Mouse (Mus musculus) ES-E14 (cell line): ENCODE data around the gene Tnr. TPM values are rescaled to one million over a fixed set of nuclear protein-coding genes. Genes with fewer than 3 reads are reported as not detected.

ENCODE experiments used
- DNase-seq: peaks from one replicate; pipeline ENCODE4 v3.0.0-alpha.2; 2013; ENCODE audit warnings: low read depth, low spot score
- H3K27ac ChIP-seq: 2 replicates; pipeline ENCODE4 v1.5.1; 2012; ENCODE audit warnings: low read depth, mild to moderate bottlenecking, low read length, moderate library complexity, mixed read lengths; ENCODE audit not compliant: poor library complexity, insufficient read depth, severe bottlenecking
- H3K36me3 ChIP-seq: 2 replicates; pipeline ENCODE4 v1.6.1; 2012; ENCODE audit warnings: mild to moderate bottlenecking, low read length, moderate library complexity, mixed read lengths; ENCODE audit not compliant: control insufficient read depth, poor library complexity, insufficient read depth, severe bottlenecking
- H3K4me1 ChIP-seq, 2 experiments: fragments of 150-350 bp in 1 of 2; sonication (generic) in 1 of 2; 2 replicates each; pipeline ENCODE4 v1.6.1; 2012; ENCODE audit warnings: low read length in 2 of 2, mild to moderate bottlenecking in 1 of 2, mixed read lengths in 1 of 2; ENCODE audit not compliant: control insufficient read depth in 2 of 2, insufficient read depth in 2 of 2, poor library complexity in 1 of 2
- H3K4me3 ChIP-seq, 2 experiments: fragments of 150-350 bp in 1 of 2; sonication (generic) in 1 of 2; 2 replicates each; pipeline ENCODE4 v1.5.1; 2012; ENCODE audit warnings: low read length in 2 of 2, low read depth in 1 of 2, mild to moderate bottlenecking in 1 of 2, mixed read lengths in 1 of 2; ENCODE audit not compliant: insufficient read depth in 1 of 2, poor library complexity in 1 of 2, severe bottlenecking in 1 of 2
- H3K9ac ChIP-seq: 2 replicates; pipeline ENCODE4 v1.6.1; 2012; ENCODE audit warnings: low read depth, mild to moderate bottlenecking, low read length, mixed read lengths; ENCODE audit not compliant: poor library complexity, insufficient read depth, severe bottlenecking
- H3K9me3 ChIP-seq: fragments of 150-350 bp; sonication (generic); 2 replicates; pipeline ENCODE4 v1.6.1; 2012; ENCODE audit warnings: low read depth, mild to moderate bottlenecking, low read length; ENCODE audit not compliant: control insufficient read depth, insufficient read depth
- CHD2 ChIP-seq: IDR thresholded peaks from 2 replicates; pipeline ENCODE4 v1.6.1; 2014; ENCODE audit warnings: mild to moderate bottlenecking, low read depth, low read length, inconsistent platforms
- HCFC1 ChIP-seq: IDR thresholded peaks from 2 replicates; pipeline ENCODE4 v1.6.1; 2012; ENCODE audit warnings: low read length, inconsistent platforms, borderline replicate concordance; ENCODE audit not compliant: insufficient read depth
- MAFK ChIP-seq: IDR thresholded peaks from 2 replicates; pipeline ENCODE4 v1.6.1; 2014; ENCODE audit warnings: mild to moderate bottlenecking, low read depth, low read length, inconsistent platforms; ENCODE audit not compliant: insufficient read depth
- ZC3H11A ChIP-seq: IDR thresholded peaks from 2 replicates; pipeline ENCODE4 v1.6.1; 2012; ENCODE audit warnings: low read depth, mild to moderate bottlenecking, inconsistent platforms, low read length, borderline replicate concordance
- ZNF384 ChIP-seq: IDR thresholded peaks from 2 replicates; pipeline ENCODE4 v1.6.1; 2012; ENCODE audit warnings: low read depth, low read length, inconsistent platforms
- in situ Hi-C, 2 experiments: fragments of 600-800 bp; cut with MboI; formaldehyde crosslinking; loops; one replicate each; pipeline ENCODE4 v1.15.1; 2025; ENCODE audit warnings: low sequenced_read_pairs in 2 of 2, inconsistent platforms in 1 of 2; ENCODE audit not compliant: unreplicated experiment in 2 of 2
- total RNA-seq: library from RNA; depleted of rRNA; stranded (reverse); fragments of 300-350 nt; gene quantifications from 2 replicates; pipeline ENCODE4 v1.2.3, GENCODE M21; 2012

Gene Tnr
- total RNA-seq, 1 experiment: not detected

GRCm38 (mm10) chr1:159803711-159804110 lies 280.1 kb downstream of the Tnr start:
- H3K36me3 ChIP-seq: no peaks in the 10 kb centered on the region
- DNase-seq: no peak
- in situ Hi-C loops: no loop called here
- H3K9me3 ChIP-seq: no peaks in the 10 kb centered on the region
- no peak overlapping the region for H3K4me3 ChIP-seq
- H3K4me1 ChIP-seq: no peaks in the 10 kb centered on the region
- TF ChIP-seq MAFK (no peak), HCFC1 (no peak)
- H3K9ac ChIP-seq: no peak overlapping the region
- no peak overlapping the region for H3K27ac ChIP-seq

- Histone ChIP-seq H3K9me3 (no peaks in the 10 kb centered on the region), H3K36me3 (no peaks in the 10 kb centered on the region), H3K4me1 (peaks cover 0 to 10% of the 10 kb centered on the region in 2 experiments; a peak in 1 of 4 replicates), H3K4me3 (no peak overlapping the region), H3K27ac (no peak overlapping the region), H3K9ac (no peak overlapping the region)
- TF ChIP-seq ZNF384: no peak
- no peak for TF ChIP-seq ZC3H11A
- no peak for TF ChIP-seq HCFC1
- TF ChIP-seq MAFK: no peak
- no peak for TF ChIP-seq CHD2
- DNase-seq: no peak
- in situ Hi-C loops: no loop called here
Observed at GRCm38 (mm10) chr1:159809493-159809892, 285.9 kb downstream of the Tnr start.

- in situ Hi-C loops: no loop called here
- Histone ChIP-seq H3K4me1 (peaks cover 0 to 10% of the 10 kb centered on the region in 2 experiments; a peak in 1 of 4 replicates), H3K27ac (no peak overlapping the region), H3K4me3 (no peak overlapping the region), H3K9me3 (no peaks in the 10 kb centered on the region), H3K36me3 (no peaks in the 10 kb centered on the region), H3K9ac (no peak overlapping the region)
- TF ChIP-seq MAFK: peak; percentile 78
- TF ChIP-seq HCFC1: no peak
- DNase-seq: no peak
Observed at GRCm38 (mm10) chr1:159811805-159812204, 288.2 kb downstream of the Tnr start.

DNA sequence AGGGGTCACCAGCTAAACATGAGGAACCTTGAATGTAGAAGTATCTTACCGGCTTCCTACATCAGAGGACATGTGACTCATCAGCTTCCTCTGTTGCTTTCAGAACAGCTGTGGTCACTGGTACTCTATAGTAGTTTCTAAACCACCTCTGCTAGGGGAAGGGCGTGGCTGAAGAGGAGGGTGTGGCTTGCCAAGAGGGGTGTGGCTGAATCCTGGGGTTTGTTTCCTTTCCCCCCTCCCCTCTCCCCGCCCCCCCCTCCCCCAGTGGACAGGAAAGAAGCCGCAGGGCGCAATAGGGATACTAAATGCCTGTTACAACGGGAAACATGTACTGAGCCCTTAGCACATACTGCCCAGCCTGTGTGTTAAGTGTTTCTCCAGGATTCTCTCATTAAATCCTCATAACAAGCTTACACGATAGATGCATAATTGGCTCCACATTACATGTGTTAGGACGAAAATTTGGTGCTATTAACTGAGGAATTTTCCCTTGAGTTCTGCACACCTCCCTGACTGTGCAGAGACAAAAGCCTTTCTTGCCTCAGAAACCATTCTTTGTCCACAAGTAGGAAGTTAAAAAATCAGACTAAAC lies 289.3 kb downstream of the Tnr start:
- Histone ChIP-seq H3K36me3 (no peaks in the 10 kb centered on the region), H3K9ac (no peak overlapping the region; the same call in 1 of the 2 replicates), H3K27ac (no peak overlapping the region; the same call in 1 of the 2 replicates), H3K4me1 (peaks cover 0 to 10% of the 10 kb centered on the region in 2 experiments; a peak in 1 of 4 replicates), H3K9me3 (no peaks in the 10 kb centered on the region), H3K4me3 (peak overlapping the region; percentile 15 to 43; a peak in 3 of 4 replicates)
- peak; percentile 45 for DNase-seq
- TF ChIP-seq ZNF384 (no peak), MAFK (no peak), CHD2 (no peak), ZC3H11A (no peak), HCFC1 (no peak)
- in situ Hi-C loops: no loop called here

DNA sequence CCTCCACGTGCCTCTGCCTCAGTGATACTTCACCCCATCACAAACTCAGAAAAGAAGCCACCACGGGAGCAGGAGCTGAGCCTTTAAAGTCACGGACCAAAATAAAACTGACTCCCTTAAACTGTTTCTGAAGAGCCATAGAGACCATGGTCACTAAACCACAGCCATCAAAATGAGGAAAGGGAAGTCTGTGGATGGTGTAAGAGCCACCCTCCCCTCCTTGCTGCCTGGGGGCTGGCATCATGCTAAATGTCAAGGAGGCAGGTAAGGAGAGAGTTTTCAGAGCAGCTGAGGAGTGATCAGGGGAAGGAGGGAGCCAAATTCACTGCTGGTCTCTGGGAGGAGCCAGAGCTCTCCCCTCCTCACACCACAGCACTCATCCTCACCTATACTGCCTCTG lies 290.8 kb downstream of the Tnr start:
- in situ Hi-C loops: no loop called here
- no peaks in the 10 kb centered on the region for H3K36me3 ChIP-seq
- no peak overlapping the region for H3K9ac ChIP-seq
- no peaks in the 10 kb centered on the region for H3K9me3 ChIP-seq
- H3K4me1 ChIP-seq: peaks cover 0 to 10% of the 10 kb centered on the region in 2 experiments; a peak in 1 of 4 replicates
- no peak for DNase-seq
- no peak overlapping the region; the same call in 1 of the 2 replicates for H3K27ac ChIP-seq
- H3K4me3 ChIP-seq: no peak overlapping the region
- TF ChIP-seq HCFC1 (no peak), MAFK (no peak), ZC3H11A (no peak), ZNF384 (no peak), CHD2 (no peak)
